Mouse (Mus musculus): Measurements from ENCODE around the gene Akap12.
A peak's percentile ranks its signal among the peaks of the same experiment; 100 is the strongest.

Akap12 gene

GRCm38 (mm10) chr10:4356640-4357039 is 90.5 kb downstream of the Akap12 start:
- no peak for DNase-seq (ENCODE audit: extremely low read depth, low read depth)

- no peak for DNase-seq (ENCODE audit: extremely low read depth, low read depth)
Observed at GRCm38 (mm10) chr10:4357435-4357834, 91.3 kb downstream of the Akap12 start.

- DNase-seq (ENCODE audit: extremely low read depth, low read depth), result no peak
Observed at GRCm38 (mm10) chr10:4364618-4365017, 98.4 kb downstream of the Akap12 start.

GRCm38 (mm10) chr10:4370105-4370504 is 103.9 kb downstream of the Akap12 start:
- no peak for DNase-seq (ENCODE audit: extremely low read depth, low read depth)

- no peak for DNase-seq (ENCODE audit: extremely low read depth, low read depth)
Observed at GRCm38 (mm10) chr10:4372011-4372410, 105.8 kb downstream of the Akap12 start.

- no peak for DNase-seq (ENCODE audit: extremely low read depth, low read depth)
Observed at GRCm38 (mm10) chr10:4373558-4373957, 107.4 kb downstream of the Akap12 start.

GRCm38 (mm10) chr10:4374239-4374638 is 108.1 kb downstream of the Akap12 start:
- no peak for DNase-seq (ENCODE audit: extremely low read depth, low read depth)

- no peak for DNase-seq (ENCODE audit: extremely low read depth, low read depth)
Observed at GRCm38 (mm10) chr10:4374734-4375133, 108.6 kb downstream of the Akap12 start.

- DNase-seq (ENCODE audit: extremely low read depth, low read depth), result no peak
Observed at GRCm38 (mm10) chr10:4375267-4375666, 109.1 kb downstream of the Akap12 start.

GRCm38 (mm10) chr10:4376461-4376860 is 110.3 kb downstream of the Akap12 start:
- no peak for DNase-seq (ENCODE audit: extremely low read depth, low read depth)

- DNase-seq (ENCODE audit: extremely low read depth, low read depth), result no peak
Observed at GRCm38 (mm10) chr10:4376931-4377330, 110.8 kb downstream of the Akap12 start.

- DNase-seq (ENCODE audit: extremely low read depth, low read depth), result no peak
Observed at GRCm38 (mm10) chr10:4380748-4381147, 114.6 kb downstream of the Akap12 start.

- no peak for DNase-seq (ENCODE audit: extremely low read depth, low read depth)
Observed at GRCm38 (mm10) chr10:4384244-4384643, 118.1 kb downstream of the Akap12 start.

- DNase-seq (ENCODE audit: extremely low read depth, low read depth), result peak; percentile 68
Observed at GRCm38 (mm10) chr10:4386609-4387591, 120.7 kb downstream of the Akap12 start.

- no peak for DNase-seq (ENCODE audit: extremely low read depth, low read depth)
Observed at GRCm38 (mm10) chr10:4387701-4388383, 121.7 kb downstream of the Akap12 start, which contains the start of gene Zbtb2. Gene Zbtb2, minus strand, starts transcription at chr10:4388108.

GRCm38 (mm10) chr10:4388384-4388745 is 122.2 kb downstream of the Akap12 start:
- DNase-seq (ENCODE audit: extremely low read depth, low read depth), result no peak

GRCm38 (mm10) chr10:4389036-4389435 is 122.9 kb downstream of the Akap12 start:
- DNase-seq (ENCODE audit: extremely low read depth, low read depth), result no peak

- no peak for DNase-seq (ENCODE audit: extremely low read depth, low read depth)
Observed at GRCm38 (mm10) chr10:4389461-4390112, 123.4 kb downstream of the Akap12 start.

GRCm38 (mm10) chr10:4390550-4390949 is 124.4 kb downstream of the Akap12 start:
- DNase-seq (ENCODE audit: extremely low read depth, low read depth), result no peak

- no peak for DNase-seq (ENCODE audit: extremely low read depth, low read depth)
Observed at GRCm38 (mm10) chr10:4391076-4391475, 124.9 kb downstream of the Akap12 start.

- no peak for DNase-seq (ENCODE audit: extremely low read depth, low read depth)
Observed at GRCm38 (mm10) chr10:4391851-4392250, 125.7 kb downstream of the Akap12 start.

- DNase-seq (ENCODE audit: extremely low read depth, low read depth), result no peak
Observed at GRCm38 (mm10) chr10:4395321-4395720, 129.1 kb downstream of the Akap12 start.
